Mouse (Mus musculus) kidney, embryonic 14.5 days (tissue): ENCODE results near the gene Ryr1. TPM values are rescaled to one million over a fixed set of nuclear protein-coding genes. Genes with fewer than 3 reads are reported as not detected.

ENCODE experiments used
- ATAC-seq: fragments of 200-750 bp; cut with Nextera tagmentation; 2 replicates; pipeline ENCODE4 v1.8.0; 2017; ENCODE audit warnings: moderate number of reproducible peaks, mild to moderate bottlenecking, moderate TSS enrichment, moderate library complexity; ENCODE audit not compliant: low FRiP score, low TSS enrichment
- H3K27ac ChIP-seq: fragments of 300-500 bp; sonication (generic); 2 replicates; pipeline ENCODE4 v1.5.1; 2014; ENCODE audit warnings: low read depth, mild to moderate bottlenecking, low read length, moderate library complexity, mixed read lengths
- H3K27me3 ChIP-seq: fragments of 300-500 bp; sonication (generic); 2 replicates; pipeline ENCODE4 v1.6.1; 2014; ENCODE audit warnings: mild to moderate bottlenecking, low read length; ENCODE audit not compliant: control insufficient read depth, insufficient read depth
- H3K36me3 ChIP-seq: fragments of 300-500 bp; sonication (generic); 2 replicates; pipeline ENCODE4 v1.6.1; 2014; ENCODE audit warnings: low read length, mixed read lengths; ENCODE audit not compliant: control insufficient read depth, insufficient read depth
- H3K4me1 ChIP-seq: fragments of 300-500 bp; sonication (generic); 2 replicates; pipeline ENCODE4 v1.6.1; 2014; ENCODE audit warnings: low read length, mixed read lengths; ENCODE audit not compliant: control insufficient read depth, insufficient read depth
- H3K4me2 ChIP-seq: fragments of 300-500 bp; sonication (generic); replicated peaks from 2 replicates; pipeline ENCODE4 v1.6.1; 2014; ENCODE audit warnings: low read depth, mild to moderate bottlenecking, low read length
- H3K4me3 ChIP-seq: fragments of 300-500 bp; sonication (generic); 2 replicates; pipeline ENCODE4 v1.5.1; 2014; ENCODE audit warnings: mild to moderate bottlenecking, low read length
- H3K9ac ChIP-seq: fragments of 300-500 bp; sonication (generic); 2 replicates; pipeline ENCODE4 v1.6.1; 2014; ENCODE audit warnings: low read depth, mild to moderate bottlenecking, low read length, moderate library complexity
- H3K9me3 ChIP-seq: fragments of 300-500 bp; sonication (generic); 2 replicates; pipeline ENCODE4 v1.6.1; 2016; ENCODE audit warnings: low read length; ENCODE audit not compliant: control insufficient read depth
- WGBS: fragments of 180-500 bp; shearing (Covaris S2); extraction: QIAGEN DNeasy Blood & Tissue Kit; methylation state at CpG from one replicate; pipeline ENCODE4 v1.1.7; 2014; 5-methylcytosine and 5-hydroxymethylcytosine counted together
- polyA plus RNA-seq: library from polyadenylated mRNA; unstranded; fragments of >200 nt; fragmentation: Nextera tagmentation; extraction: Ambion mirVana; gene quantifications from 2 replicates; pipeline ENCODE4 v1.2.1, GENCODE M21; 2014

Gene Ryr1
- polyA plus RNA-seq, 1 experiment from 2014 or later, result 1.1 TPM

GRCm38 (mm10) chr7:29007224-29008101 is 117.5 kb downstream of the Ryr1 start:
- H3K36me3 ChIP-seq, result no peaks in the 10 kb centered on the region
- no peak for ATAC-seq
- no peaks in the 10 kb centered on the region for H3K9me3 ChIP-seq
- no peaks in the 10 kb centered on the region for H3K4me1 ChIP-seq
- H3K27me3 ChIP-seq, result no peaks in the 10 kb centered on the region
- no peak overlapping the region for H3K27ac ChIP-seq
- no peak overlapping the region for H3K4me3 ChIP-seq
- H3K9ac ChIP-seq, result no peak overlapping the region
- 82% methylated on average over 9 of the region's 9 CpGs for WGBS
- no peak overlapping the region for H3K4me2 ChIP-seq

- Histone ChIP-seq H3K4me1 (peaks cover 9% of the 10 kb centered on the region; the same call in 1 of the 2 replicates), H3K27ac (peak overlapping the region; percentile 69; the same call in 1 of the 2 replicates), H3K9me3 (no peaks in the 10 kb centered on the region), H3K36me3 (no peaks in the 10 kb centered on the region), H3K27me3 (no peaks in the 10 kb centered on the region), H3K4me2 (peak overlapping the region; percentile 92), H3K9ac (peak overlapping the region; percentile 70), H3K4me3 (peak overlapping the region; percentile 53)
- WGBS, result 6% methylated on average over 43 of the region's 43 CpGs
- ATAC-seq, result peak; percentile 90
Measured at GRCm38 (mm10) chr7:29000651-29001605, 124.1 kb downstream of the Ryr1 start.

DNA sequence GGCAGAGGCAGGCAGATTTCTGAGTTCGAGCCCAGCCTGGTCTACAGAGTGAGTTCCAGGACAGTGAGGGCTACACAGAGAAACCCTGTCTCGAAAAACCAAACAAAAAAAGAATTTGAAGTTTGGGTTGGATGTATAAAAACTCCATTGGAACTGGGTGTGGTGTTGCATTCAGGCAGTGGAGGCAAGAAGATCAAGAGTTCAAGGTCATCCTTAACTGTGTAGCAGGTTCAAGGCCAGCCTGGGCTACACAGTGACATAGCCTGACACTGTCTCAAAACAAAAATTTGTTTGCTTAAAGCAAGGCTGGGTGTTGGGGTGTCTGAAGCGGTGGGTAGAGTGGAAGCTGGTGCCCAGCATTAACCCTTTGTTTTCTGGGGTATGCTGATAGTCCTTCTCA is 131.6 kb downstream of the Ryr1 start:
- H3K9ac ChIP-seq, result no peak overlapping the region
- H3K4me1 ChIP-seq, result no peaks in the 10 kb centered on the region
- no peaks in the 10 kb centered on the region for H3K36me3 ChIP-seq
- H3K27ac ChIP-seq, result no peak overlapping the region
- no peak overlapping the region for H3K4me2 ChIP-seq
- H3K4me3 ChIP-seq, result no peak overlapping the region
- ATAC-seq, result no peak
- 84% methylated on average over 3 of the region's 3 CpGs for WGBS
- no peaks in the 10 kb centered on the region for H3K9me3 ChIP-seq
- no peaks in the 10 kb centered on the region for H3K27me3 ChIP-seq

- H3K4me3 ChIP-seq, result no peak overlapping the region
- no peak for ATAC-seq
- H3K9ac ChIP-seq, result no peak overlapping the region
- H3K27ac ChIP-seq, result no peak overlapping the region
- H3K4me1 ChIP-seq, result no peaks in the 10 kb centered on the region
- no peaks in the 10 kb centered on the region for H3K36me3 ChIP-seq
- H3K4me2 ChIP-seq, result no peak overlapping the region
- WGBS, result 75% methylated on average over 3 of the region's 3 CpGs
- no peaks in the 10 kb centered on the region for H3K9me3 ChIP-seq
- no peaks in the 10 kb centered on the region for H3K27me3 ChIP-seq
Measured at GRCm38 (mm10) chr7:28992997-28993396, 132.0 kb downstream of the Ryr1 start.

GRCm38 (mm10) chr7:28991616-28992015 is 133.4 kb downstream of the Ryr1 start:
- Histone ChIP-seq H3K27ac (no peak overlapping the region), H3K9me3 (no peaks in the 10 kb centered on the region), H3K27me3 (no peaks in the 10 kb centered on the region), H3K9ac (no peak overlapping the region), H3K36me3 (no peaks in the 10 kb centered on the region), H3K4me1 (no peaks in the 10 kb centered on the region), H3K4me3 (no peak overlapping the region), H3K4me2 (no peak overlapping the region)
- WGBS, result 69% methylated on average over 5 of the region's 5 CpGs
- no peak for ATAC-seq

DNA sequence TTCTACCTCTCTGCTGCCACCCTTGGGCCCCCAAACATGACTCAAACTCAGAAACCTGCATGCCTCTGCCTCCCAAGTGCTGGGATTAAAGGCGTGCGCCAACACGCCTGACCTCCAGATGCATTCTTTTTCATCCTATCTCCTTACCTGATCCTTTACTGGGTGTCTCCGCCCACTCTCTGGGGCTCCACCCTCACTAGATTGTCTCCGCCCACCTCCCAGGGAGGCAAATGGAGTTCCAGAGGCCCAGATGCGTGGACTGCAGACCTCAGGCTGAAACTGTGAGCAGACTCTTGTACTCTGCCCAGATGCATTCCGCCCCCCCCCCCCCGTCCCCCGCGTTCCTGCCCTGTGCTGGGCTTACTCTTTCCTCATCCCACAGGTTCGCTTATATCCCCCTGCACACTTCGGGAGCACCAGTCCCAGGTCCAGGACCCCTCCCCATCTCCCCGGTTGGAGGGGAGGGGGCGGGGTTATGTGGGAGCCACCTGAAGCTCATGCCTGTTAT is 134.2 kb downstream of the Ryr1 start:
- H3K36me3 ChIP-seq, result no peaks in the 10 kb centered on the region
- WGBS, result 56% methylated on average over 14 of the region's 14 CpGs
- 0 out of 2 replicates have a peak, but pooled peaks have one; percentile 33 for ATAC-seq
- no peak overlapping the region for H3K4me2 ChIP-seq
- H3K4me3 ChIP-seq, result no peak overlapping the region
- no peaks in the 10 kb centered on the region for H3K27me3 ChIP-seq
- no peak overlapping the region for H3K9ac ChIP-seq
- no peaks in the 10 kb centered on the region for H3K9me3 ChIP-seq
- H3K27ac ChIP-seq, result no peak overlapping the region
- no peaks in the 10 kb centered on the region for H3K4me1 ChIP-seq

- Histone ChIP-seq H3K27me3 (no peaks in the 10 kb centered on the region), H3K27ac (no peak overlapping the region), H3K4me3 (no peak overlapping the region), H3K4me2 (no peak overlapping the region), H3K9ac (no peak overlapping the region), H3K4me1 (peaks cover 10% of the 10 kb centered on the region; the same call in 1 of the 2 replicates), H3K9me3 (no peaks in the 10 kb centered on the region), H3K36me3 (no peaks in the 10 kb centered on the region)
- WGBS, result 87% methylated on average over 7 of the region's 7 CpGs
- no peak for ATAC-seq
Measured at GRCm38 (mm10) chr7:28985207-28985606, 139.8 kb downstream of the Ryr1 start.

DNA sequence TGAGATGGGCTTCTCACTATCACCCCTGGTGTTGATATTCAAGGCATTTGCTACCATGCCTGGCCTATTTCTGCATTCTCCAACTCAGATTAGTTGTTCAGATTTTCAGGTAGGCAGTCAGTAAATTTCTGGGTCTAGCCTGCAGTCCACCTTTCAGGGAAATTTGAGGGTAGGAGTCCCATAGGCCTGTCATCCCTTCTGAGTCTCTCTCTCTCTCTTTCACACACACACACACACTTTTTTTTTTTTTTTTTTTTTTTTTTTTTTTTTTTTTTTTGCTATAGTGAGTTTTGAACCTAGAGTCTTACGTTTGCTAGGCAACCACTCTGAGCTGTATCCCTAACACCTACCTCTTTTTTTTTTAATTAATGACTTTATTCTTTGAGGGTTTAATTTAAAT is 140.5 kb downstream of the Ryr1 start:
- no peak overlapping the region for H3K4me3 ChIP-seq
- no peak overlapping the region for H3K9ac ChIP-seq
- no peaks in the 10 kb centered on the region for H3K9me3 ChIP-seq
- 92% methylated on average over 1 of the region's 1 CpGs for WGBS
- no peaks in the 10 kb centered on the region for H3K27me3 ChIP-seq
- H3K4me1 ChIP-seq, result peaks cover 10% of the 10 kb centered on the region; the same call in 1 of the 2 replicates
- H3K4me2 ChIP-seq, result no peak overlapping the region
- ATAC-seq, result no peak
- peaks cover under 1% of the 10 kb centered on the region for H3K36me3 ChIP-seq
- H3K27ac ChIP-seq, result no peak overlapping the region
